Mouse (Mus musculus): ENCODE results near the gene Lfng.

The Lfng gene

DNA sequence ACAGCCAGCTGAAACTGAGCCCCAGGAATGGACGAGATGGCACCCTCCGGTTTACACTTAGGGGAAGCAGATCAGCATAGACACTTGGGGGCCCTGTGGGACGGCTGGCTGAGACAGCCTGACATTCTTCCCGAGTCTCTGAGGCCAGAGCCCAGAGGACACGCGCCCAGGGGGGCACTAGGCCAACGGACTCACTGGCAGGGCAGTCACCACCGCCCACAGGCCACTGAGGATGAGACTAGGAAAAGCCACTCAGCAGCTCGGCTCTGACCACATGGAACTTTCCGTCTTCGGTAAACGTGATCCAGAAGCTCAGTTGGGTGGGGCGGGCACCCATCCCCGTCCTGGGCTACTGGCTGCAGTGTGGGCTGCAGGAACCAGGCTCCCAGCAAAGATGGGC, 32.8 kb downstream of the Lfng start:
- CTCF ChIA-PET, result interaction anchor here in 2 of 4 experiments (0.6 to 1.0 kb wide), 2 partner anchors 11 to 71 kb away, joined by 3 to 4 read pairs; no protein-coding TSS in a partner anchor
- POLR2A ChIA-PET, result interaction anchor here in 2 of 4 experiments (1.2 to 2.4 kb wide), 3 partner anchors 8 to 221 kb away, joined by 3 to 7 read pairs (median 6); partner anchors contain the start of genes Eif3b (in 1 of the 2) and Ttyh3 (in 1 of the 2)

GRCm38 (mm10) chr5:140640812-140641211, 33.7 kb downstream of the Lfng start:
- CTCF ChIA-PET, result no interaction called here
- POLR2A ChIA-PET, result interaction anchor here in 1 of 4 experiments (1.2 to 2.4 kb wide), 2 partner anchors 7 to 222 kb away, joined by 3 to 7 read pairs; partner anchors contain the start of gene Eif3b

GRCm38 (mm10) chr5:140641254-140641928, 34.3 kb downstream of the Lfng start:
- ChIA-PET CTCF (interaction anchor here in 1 of 4 experiments (0.7 to 0.9 kb wide), 2 partner anchors 24 to 103 kb away, joined by 4 to 5 read pairs; no protein-coding TSS in a partner anchor), POLR2A (no interaction called here)

DNA sequence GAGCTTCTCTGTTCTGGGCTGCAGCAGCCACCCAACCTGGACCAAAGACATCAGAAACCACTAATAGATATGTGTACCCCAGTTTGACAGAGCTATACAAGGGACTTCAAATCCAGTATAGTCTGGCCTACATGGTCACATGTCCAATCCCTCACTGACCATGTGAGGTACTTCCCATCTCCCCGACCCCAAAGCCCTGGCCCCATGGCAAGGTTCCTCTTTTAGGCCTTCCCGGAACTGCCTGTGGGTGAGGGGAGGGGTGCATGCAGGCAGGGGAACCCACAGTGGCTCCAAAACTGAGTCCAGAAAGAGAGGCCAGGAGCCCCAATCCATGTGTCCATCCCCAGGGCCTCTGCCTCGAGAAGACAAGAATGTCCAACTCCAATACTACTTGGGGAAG, 35.0 kb downstream of the Lfng start:
- POLR2A ChIA-PET, result interaction anchor here in 1 of 4 experiments (1.0 kb wide), 1 partner anchor 18 kb away, joined by 3 read pairs; no protein-coding TSS in a partner anchor
- CTCF ChIA-PET, result interaction anchor here in 2 of 4 experiments (0.6 to 0.9 kb wide), 4 partner anchors 24 to 216 kb away, joined by 3 to 5 read pairs (median 4); no protein-coding TSS in a partner anchor

GRCm38 (mm10) chr5:140644263-140644662, 37.1 kb downstream of the Lfng start:
- CTCF ChIA-PET, result interaction anchor here in 3 of 4 experiments (0.7 to 2.1 kb wide), 10 partner anchors 9 to 104 kb away, joined by 3 to 6 read pairs (median 4); no protein-coding TSS in a partner anchor
- POLR2A ChIA-PET, result no interaction called here

- ChIA-PET POLR2A (no interaction called here), CTCF (interaction anchor here (0.7 to 2.1 kb wide), 9 partner anchors 10 to 126 kb away, joined by 3 to 6 read pairs (median 3); no protein-coding TSS in a partner anchor)
Observed at GRCm38 (mm10) chr5:140644702-140645201, 37.6 kb downstream of the Lfng start.

DNA sequence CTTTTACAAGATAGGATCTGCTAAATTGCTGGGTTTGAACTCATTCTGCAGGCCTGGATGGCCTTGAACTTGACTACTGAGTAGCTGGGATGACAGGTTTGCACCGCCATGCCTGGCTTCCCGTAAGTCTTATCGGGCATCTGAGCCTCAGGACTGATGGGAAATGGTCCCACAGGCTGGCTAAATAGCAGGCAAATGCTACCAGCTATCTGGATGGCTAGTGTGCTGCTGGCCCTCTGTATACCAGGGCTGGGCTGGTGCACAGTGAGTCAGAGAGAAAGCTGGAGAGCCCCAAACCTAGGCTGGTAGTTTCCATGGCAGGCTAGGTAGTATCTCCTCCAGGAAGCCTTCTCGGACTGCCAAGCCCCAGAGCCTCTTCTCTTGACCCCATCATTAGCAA, 38.3 kb downstream of the Lfng start:
- CTCF ChIA-PET, result interaction anchor here (0.5 to 2.0 kb wide), 8 partner anchors 10 to 246 kb away, joined by 3 to 7 read pairs (median 3); no protein-coding TSS in a partner anchor
- POLR2A ChIA-PET, result interaction anchor here in 2 of 4 experiments (0.8 to 0.9 kb wide), 2 partner anchors 8 to 140 kb away, joined by 3 read pairs; partner anchors contain the start of gene Chst12 (in 1 of the 2)

GRCm38 (mm10) chr5:140646171-140646570, 39.1 kb downstream of the Lfng start:
- CTCF ChIA-PET, result interaction anchor here in 1 of 4 experiments (0.5 kb wide), 2 partner anchors 100 to 245 kb away, joined by 3 to 7 read pairs; no protein-coding TSS in a partner anchor
- POLR2A ChIA-PET, result interaction anchor here in 1 of 4 experiments (0.9 kb wide), 2 partner anchors 9 to 10 kb away, joined by 3 read pairs; no protein-coding TSS in a partner anchor

DNA sequence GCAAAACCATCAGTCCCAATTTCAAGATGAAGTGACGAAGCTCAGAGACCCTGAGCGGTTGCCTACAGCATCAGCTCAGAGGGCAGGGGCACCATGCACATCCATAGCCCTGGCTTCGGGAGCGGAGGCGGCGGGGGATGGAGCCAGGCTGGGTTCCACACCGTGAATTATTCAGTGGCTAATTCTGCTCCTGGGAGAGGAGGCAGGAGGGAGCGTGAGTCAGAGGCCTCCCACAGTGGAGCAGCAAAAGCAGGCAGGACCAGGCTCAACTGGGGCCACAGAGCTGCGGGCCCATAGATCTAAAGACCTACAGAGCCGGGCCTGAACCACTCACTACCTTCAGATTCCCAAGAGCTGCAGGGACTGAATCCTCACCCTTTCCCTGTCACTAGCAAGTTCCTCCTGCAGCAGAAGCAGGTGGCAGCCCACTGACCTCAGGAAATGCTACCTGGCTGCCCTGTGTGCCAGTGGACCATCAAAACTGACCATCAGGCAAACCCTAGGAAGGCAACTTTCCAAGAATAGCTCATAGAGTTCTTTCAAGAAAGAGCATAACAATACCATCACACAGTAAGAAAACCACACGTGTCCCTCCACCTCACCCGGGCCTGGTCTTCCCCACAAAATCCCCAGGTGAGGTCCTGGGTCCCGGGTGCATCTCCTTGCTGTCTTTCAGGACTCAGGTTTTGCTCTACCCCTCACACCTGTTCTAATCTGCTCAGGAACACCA, 40.1 kb downstream of the Lfng start:
- POLR2A ChIA-PET, result interaction anchor here in 1 of 4 experiments (0.9 to 1.4 kb wide), 2 partner anchors 11 to 326 kb away, joined by 3 to 4 read pairs; partner anchors contain the start of gene Mad1l1

DNA sequence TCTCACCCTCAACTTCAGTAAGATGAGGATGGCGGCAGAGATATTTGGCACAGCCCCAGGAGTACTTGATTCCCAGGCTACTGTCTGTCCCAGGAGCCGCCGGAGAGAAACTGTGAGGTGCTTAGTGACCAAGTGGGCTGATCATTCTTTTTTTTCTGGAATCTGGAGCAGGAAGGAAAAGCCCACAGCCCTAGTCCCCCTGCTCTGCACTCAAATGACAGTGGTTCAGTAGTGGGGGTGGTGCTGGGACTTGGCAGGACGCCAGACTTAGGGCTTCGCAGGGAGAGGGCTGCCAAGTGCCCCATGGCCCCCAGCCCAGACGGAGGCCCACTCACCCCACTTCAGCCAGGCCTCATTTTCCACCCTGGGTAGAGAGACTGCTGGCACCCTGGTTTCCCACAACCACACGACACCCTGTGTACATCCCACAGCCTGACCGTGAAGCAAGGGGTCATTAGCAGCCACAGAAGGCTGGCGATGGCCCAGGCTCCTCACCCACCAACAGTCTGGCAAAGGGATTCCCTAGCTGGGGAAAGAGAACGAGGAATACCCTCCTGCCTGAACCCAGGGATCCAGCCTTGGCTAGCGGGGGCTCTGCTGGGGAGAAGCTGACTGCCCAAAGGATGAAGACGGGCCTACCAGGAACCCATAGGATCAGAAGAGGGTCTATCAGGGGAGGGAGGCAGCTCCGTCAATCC, 40.9 kb downstream of the Lfng start:
- CTCF ChIA-PET, result interaction anchor here in 3 of 4 experiments (0.6 to 2.4 kb wide), 9 partner anchors 12 to 151 kb away, joined by 3 to 8 read pairs (median 3); no protein-coding TSS in a partner anchor

More for the DNA sequence above, 40.1 kb downstream of the Lfng start:
- CTCF ChIA-PET, result no interaction called here

DNA sequence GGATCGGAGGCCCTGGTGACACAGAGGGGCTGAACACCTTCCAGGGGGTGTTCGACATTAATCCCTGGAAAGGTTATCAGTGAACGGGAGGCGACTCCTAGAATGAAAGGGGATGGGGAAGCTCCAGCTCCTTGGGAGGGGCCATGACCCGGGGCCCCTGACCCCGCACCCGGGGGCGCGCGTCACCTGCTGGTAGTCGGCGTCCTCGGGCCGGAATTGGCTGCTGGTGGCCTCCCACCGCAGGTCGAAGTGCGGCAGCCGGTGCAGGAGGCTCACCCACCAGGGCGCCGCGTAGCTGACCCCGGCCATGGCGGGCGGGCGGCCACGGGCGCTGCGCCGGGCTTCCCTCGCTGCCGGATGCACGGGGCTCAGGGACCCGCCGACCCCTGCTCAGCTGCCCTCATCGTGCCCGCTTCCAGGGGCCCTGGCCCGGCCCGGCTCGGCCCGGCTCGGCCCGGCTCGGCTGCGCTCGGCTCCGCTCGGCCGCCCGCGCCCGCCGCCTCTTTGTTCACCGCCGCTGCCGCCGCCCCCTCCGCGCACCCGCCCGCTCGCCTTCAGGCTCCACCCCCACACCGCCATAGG, 41.5 kb downstream of the Lfng start, which contains the start of gene Ttyh3:
TSS of gene Ttyh3 (minus strand) at position 513 of the 582 bp plus-strand sequence.
- POLR2A ChIA-PET, result interaction anchor here (0.6 to 2.3 kb wide), 22 partner anchors 9 to 474 kb away, joined by 3 to 14 read pairs (median 4); partner anchors contain the start of genes Brat1 (in 2 of the 4), Eif3b (in 2 of the 4), Chst12 (in 1 of the 4) and Iqce (in 1 of the 4)
- CTCF ChIA-PET, result interaction anchor here in 3 of 4 experiments (0.6 to 2.4 kb wide), 10 partner anchors 12 to 152 kb away, joined by 3 to 8 read pairs (median 3); no protein-coding TSS in a partner anchor

More for the DNA sequence above, 40.9 kb downstream of the Lfng start:
- POLR2A ChIA-PET, result interaction anchor here in 3 of 4 experiments (0.6 to 2.3 kb wide), 15 partner anchors 8 to 327 kb away, joined by 3 to 14 read pairs (median 5); partner anchors contain the start of genes Brat1 (in 2 of the 3), Chst12 (in 1 of the 3), Eif3b (in 1 of the 3) and Iqce (in 1 of the 3)

GRCm38 (mm10) chr5:140649101-140649667, 42.1 kb downstream of the Lfng start:
- ChIA-PET POLR2A (interaction anchor here in 3 of 4 experiments (0.6 to 2.3 kb wide), 20 partner anchors 10 to 474 kb away, joined by 3 to 14 read pairs (median 4); partner anchors contain the start of genes Brat1 (in 2 of the 3), Eif3b (in 2 of the 3), Chst12 (in 1 of the 3) and Lfng (in 1 of the 3)), CTCF (interaction anchor here in 2 of 4 experiments (0.5 to 2.4 kb wide), 8 partner anchors 13 to 109 kb away, joined by 3 to 8 read pairs (median 4); no protein-coding TSS in a partner anchor)

DNA sequence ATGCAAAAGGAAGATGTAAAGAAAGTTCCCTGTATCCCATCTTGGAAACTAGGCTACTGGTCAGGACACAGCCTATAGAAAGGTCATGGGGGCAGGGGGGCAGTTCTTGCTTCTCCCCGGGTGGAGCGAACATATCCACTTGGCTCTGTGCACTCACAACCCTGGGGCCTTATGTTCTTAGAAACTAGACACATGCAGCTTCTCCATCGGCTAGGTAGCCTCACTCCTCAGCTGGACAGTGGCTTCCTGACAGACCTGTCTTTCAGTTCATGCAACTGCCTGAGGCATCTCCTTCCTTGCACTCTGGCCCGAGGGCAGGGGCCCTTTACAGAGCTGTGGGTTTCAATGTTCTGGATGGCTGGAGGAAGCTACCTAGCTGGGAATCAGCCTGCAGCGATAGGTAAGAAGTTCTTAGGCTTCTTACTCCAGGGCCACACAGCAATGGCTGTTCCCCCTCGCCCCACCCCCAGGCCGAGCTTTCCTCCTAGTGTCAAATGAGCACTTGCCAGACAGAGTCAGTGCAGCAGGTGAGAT, 42.8 kb downstream of the Lfng start:
- ChIA-PET POLR2A (interaction anchor here in 3 of 4 experiments (0.6 to 2.3 kb wide), 13 partner anchors 11 to 924 kb away, joined by 3 to 14 read pairs (median 4); partner anchors contain the start of genes Brat1 (in 2 of the 3), Eif3b (in 1 of the 3) and Iqce (in 1 of the 3)), CTCF (interaction anchor here in 2 of 4 experiments (0.5 to 2.4 kb wide), 6 partner anchors 15 to 1852 kb away, joined by 3 to 8 read pairs (median 4); no protein-coding TSS in a partner anchor)

GRCm38 (mm10) chr5:140651231-140651630, 44.1 kb downstream of the Lfng start:
- ChIA-PET POLR2A (interaction anchor here in 3 of 4 experiments (0.6 to 1.1 kb wide), 3 partner anchors 9 to 263 kb away, joined by 3 to 4 read pairs (median 3); partner anchors contain the start of gene Brat1 (in 1 of the 3)), CTCF (no interaction called here)

GRCm38 (mm10) chr5:140652587-140652986, 45.5 kb downstream of the Lfng start:
- CTCF ChIA-PET, result no interaction called here
- POLR2A ChIA-PET, result interaction anchor here in 1 of 4 experiments (0.7 kb wide), 1 partner anchor 205 kb away, joined by 3 read pairs; no protein-coding TSS in a partner anchor

Measured in embryonic stem cell, embryonic (primary cell).